Mouse (Mus musculus) urinary bladder, postnatal 36 days (tissue): ENCODE results near the gene Vti1a.
A peak's percentile ranks its signal among the peaks of the same experiment; 100 is the strongest.

Experiments
- DNase-seq, 2 experiments: peaks; one replicate each; pipeline ENCODE4 v3.0.0; 2022; ENCODE audit warnings: low spot score in 2 of 2, mixed read lengths in 1 of 2

The Vti1a gene

DNA sequence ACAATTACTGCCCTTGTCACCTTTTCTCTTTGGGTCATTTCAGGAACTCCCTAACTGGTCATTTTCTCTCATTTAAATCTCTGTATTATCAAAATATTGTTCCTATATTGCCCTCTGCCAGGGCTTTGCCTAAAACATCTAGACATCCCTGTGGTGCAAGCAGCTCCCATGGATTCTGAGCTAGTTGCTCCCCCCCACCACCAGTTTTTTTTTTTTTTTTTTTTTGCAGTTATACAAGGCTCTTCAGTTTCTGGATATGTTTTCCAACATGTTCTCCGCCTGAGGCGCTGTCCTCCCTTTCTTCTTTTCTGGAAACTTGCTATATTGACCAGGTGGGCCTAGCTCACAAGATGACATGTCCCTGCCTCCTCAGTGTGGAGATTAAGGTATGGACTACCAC lies 2.4 kb upstream of the Vti1a start:
- no peak for DNase-seq

DNA sequence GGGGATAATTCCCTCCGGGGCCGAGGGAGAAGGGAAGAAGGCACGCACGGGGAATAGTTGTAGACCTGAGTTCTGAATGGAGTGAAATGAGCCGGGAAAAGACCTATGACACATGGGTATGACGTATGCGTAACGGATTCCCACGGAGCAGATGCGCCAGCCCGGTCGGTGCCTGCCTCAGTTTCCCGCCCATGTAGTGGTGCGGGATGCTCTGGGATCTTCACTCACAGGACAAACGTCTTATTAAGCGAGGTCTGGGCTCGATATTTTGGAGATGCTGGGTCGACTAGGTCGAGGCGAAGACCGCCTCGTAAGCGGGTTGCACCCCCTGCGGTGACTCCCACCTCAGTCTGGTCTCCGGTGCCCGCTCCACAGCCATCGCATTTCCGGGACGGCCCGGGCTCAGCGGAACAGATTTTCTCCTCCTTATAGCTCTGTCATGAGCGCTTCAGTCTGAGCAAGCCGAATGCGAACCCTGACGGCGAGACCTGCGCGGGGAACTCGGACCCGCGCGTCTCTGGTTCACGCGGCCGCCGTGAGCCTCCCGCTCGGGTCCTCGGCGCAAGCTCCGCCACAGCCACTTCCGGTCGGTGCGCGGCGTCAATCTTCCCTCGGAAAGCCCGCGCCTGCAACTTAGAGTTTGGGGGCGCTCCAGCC lies 515 bp upstream of the Vti1a start, which contains the start of gene Zdhhc6:
Zdhhc6 (minus strand) TSS at position 581 of the 657 bp plus-strand sequence.
- peak; percentile 76 to 79 for DNase-seq

DNA sequence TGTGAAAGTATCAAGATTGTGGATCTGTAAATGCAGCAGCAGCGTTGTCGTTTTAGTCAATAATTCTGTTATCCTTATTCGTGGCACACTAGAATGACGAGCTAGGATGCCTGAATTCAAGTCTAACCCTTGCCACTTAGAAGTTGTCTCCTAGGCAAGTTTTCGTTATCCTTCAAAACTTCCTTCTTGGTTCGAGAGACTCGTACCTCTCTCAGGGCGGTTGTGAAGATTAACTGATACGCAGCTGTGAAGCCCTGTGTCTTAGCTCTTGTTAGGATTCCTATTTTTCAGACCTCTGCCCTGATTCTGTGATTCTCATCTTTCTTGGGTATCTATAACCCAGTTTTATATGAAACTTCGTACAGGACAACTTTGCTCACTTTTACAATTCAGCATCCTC lies 806 bp downstream of the Vti1a start:
- DNase-seq: no peak

DNA sequence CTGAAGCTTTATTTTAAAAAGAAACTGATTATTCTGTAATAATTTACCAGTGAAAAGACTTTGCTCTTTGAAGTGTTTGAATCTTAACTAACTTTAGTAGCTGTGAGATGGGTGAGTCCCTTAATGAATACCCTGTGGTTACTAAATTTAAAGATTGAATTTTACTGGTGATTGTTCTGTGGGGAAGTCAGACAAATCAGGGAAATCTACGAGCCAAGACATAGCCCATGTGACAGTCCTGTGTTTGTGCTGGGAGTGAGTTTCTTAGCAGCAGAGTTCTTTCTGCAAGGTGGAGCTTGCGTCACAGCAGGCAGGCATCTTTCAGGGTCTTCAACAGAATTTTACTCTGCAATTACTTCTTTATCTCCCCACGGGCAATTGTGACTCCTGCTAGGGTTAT lies 2.9 kb downstream of the Vti1a start:
- no peak for DNase-seq

DNA sequence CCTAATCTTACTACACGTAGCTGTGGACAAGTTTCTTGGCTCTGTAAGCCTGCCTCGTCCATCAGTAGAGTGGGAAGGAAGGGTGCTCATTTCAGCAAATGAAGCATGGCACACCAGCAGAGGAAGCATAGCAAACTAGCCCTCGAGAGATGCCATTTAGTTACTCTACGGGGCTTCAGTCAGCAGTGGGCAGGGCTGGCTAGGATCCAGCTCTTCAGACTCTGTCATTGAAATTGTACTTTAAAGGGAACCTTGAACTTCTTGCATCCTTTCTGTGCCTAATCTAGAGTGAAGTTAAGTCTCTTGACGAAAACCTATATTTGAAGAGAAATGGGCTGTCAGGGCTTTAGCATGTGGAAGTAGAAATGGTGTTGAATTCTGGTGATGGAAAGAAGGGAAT lies 3.4 kb downstream of the Vti1a start:
- DNase-seq: no peak

DNA sequence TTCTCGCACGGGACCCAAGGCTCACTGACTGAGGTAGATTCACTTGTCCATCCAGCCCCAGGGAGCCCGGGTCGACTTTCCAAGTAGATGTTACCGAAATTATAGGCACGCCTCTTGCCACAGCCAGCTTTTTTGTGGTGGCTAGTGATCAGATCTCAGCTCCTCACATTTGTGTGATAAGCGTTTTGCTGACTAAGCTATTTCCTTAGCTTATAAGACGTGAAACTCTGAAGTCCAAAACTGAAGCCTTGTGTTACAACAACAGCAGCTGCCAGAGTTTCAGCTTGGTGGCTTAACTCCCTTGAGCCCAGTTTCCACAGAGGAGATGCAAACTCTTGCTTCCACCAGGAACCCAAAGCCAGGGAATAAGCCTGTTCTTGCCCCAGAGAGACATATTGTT lies 6.5 kb downstream of the Vti1a start:
- DNase-seq: no peak

DNA sequence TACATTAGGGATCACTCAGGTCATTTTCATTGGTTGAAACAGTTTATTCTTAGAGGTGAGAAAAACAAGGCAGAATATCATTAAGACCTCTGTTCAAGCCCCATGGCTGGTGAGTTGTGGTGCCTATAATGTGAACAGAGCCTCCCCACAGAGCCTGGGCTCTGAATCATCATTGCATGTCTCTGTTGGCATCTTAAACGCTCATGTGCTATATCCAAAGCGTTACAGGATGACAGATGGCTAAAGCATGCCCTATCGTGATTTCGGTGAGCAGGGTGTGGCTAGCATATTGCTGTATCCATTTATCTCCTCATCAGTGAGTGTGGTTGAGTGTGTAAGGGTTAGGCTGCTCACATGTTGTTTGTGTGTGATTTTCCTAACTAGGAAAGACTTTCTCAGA lies 11.4 kb downstream of the Vti1a start:
- DNase-seq: no peak

DNA sequence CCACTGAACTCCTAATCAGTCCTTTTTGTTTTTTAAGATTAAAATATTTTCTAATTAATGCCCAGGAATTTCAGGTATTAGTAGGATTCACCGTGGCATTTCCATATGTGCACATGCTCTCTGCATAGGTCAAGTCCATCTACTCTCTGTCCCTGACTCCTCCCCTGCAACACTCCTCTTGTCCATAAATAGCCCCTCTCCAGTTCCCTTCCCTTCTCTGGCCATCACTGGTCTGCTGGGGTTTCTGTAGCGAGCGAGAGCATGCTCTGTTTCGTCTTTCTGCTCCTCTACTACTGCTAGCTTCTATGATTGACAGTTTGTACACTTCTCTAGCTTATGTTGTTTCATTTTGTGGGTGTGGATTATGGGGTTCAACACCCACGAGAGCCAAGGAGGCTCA lies 15.7 kb downstream of the Vti1a start:
- DNase-seq: no peak

DNA sequence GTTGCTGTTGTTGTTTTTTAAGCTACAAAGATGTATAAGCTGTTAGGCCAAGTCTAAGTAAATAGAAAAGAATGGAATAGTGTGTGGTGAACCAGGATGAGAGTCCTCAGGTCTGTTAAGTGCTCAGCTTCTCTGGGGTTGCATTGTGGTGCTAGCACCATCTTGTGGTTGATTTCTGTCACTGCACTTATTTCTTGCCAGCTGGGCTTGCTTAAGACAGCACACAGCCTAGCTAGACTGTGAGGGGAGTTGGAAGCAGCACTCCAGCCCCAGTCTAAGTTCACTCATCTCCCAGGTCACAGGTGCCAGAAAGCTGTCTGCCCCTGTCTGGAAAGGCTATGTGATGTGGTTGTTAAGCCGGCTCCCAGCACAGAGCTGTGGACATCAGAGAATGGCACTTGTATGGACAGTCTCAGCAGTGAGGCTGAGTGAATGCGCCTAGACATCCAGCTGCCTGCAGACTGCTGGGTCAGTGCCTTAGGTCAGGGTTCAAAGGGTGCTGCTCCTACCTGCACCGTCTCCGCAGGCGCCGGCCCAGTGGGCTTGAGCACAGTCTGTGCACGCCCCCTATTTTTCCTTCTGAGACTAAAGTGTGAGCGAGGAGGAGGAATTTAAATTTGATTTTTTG lies 16.7 kb downstream of the Vti1a start:
- peak; percentile 52 to 58 for DNase-seq

DNA sequence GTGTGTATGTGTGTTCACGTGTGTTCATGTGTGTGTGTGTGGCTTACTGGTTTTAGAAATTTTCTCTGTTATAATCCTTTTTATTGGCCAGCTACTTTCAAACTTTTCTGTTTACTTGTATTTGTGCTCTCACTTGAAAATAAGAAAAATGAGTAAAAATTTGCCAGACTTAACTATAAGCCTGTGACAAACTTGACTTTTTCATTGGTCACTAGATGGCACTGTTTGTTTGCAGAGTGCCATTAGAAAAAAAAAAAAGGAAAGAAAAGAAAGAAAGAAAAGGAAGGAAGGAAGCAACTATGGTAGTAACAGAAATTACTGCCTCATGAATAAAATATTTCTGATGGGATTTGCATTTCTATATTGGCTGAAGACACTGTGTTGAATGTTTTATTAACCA lies 19.8 kb downstream of the Vti1a start:
- DNase-seq: no peak

DNA sequence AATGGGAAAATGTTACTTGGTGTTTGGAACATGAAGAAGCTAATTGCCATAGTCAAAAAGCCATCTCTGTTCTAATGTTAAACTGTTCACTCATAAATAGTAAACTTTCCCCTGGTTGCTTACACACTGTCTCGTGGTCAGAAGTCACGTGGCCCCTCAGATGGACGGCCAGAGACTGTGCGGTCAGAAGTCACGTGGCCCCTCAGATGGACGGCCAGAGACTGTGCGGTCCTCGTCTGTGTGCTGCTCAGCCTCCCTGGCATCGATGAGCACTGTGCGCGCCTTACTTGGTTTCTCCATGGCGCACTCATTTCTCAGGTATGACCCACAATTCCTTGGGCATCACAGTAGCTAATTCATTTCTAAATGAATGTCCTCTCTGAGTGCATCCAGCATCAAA lies 20.3 kb downstream of the Vti1a start:
- no peak for DNase-seq

DNA sequence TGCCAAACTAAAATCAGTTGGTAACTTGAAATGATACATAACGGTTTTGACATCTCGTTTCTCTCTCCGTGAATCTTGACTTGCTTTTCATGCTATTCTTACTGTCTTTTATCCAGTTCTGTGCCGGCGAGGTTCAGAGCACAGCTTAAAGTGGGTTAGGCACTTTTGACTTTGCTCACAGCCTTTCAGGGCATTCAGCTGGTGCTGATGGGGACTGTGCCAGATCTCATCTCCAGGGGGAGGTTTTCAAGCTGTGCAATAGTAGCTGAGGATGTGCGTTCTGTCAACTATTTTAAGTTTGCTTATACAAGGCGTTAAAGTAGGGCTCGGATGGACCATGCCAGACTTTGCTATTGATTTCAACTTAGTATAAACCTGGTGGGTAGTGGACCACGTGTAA lies 21.0 kb downstream of the Vti1a start:
- no peak for DNase-seq

DNA sequence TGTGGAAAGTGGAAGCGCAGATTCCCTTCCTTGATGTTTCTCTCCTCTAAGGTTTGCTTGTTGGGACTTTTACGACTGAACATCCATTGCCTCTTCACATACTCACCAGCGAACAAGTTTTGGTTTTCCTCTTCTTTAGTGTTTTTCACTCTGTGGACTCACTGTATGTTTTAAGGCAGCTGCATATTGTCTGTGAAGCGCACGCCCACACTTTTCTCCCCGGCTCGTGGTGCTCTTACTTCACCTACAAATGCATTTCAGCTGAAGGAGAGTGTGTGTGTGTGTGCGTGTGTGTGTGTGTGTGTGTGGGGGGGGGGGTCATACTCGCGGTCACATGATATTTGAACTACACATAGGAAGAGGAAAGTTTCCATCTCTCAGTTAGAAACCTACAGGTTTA lies 21.6 kb downstream of the Vti1a start:
- DNase-seq: no peak

DNA sequence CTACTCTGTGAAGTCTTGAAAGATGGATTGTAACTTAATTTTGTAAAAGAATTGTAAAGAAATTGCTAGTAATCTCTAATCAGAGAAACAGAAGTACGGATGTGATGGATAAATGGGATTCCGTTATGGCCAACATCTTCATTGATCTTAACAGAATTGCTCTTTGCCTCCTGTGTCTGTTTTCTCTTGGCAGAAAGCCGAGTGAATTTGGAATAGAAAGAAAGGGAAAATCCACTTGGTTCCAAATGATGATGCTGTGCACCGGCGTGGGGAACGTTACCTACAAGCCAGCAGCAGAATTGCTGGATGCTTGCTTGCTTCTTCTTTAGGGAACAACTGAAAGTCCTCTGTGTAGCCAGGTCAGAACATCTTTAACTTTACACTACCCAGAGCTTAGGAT lies 24.4 kb downstream of the Vti1a start:
- no peak for DNase-seq

DNA sequence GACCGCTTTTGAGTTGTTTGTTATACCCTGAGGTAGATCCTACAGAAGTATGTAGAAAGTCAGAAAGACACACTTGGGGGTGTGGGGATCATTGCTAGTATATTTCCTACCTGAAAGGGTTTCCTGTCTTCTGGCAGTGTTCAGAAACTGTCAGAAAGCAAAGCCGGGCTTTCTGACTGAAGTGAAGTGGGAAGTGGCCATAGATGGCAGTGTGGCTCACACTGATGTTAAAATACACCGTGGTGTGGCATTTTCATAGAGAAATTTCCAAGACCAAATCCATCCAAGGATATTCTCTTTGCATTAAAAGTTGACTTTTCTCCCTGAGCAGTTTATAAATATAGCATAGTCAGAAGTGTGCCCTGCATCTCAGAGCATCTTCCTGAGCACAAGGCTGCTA lies 25.3 kb downstream of the Vti1a start:
- no peak for DNase-seq

DNA sequence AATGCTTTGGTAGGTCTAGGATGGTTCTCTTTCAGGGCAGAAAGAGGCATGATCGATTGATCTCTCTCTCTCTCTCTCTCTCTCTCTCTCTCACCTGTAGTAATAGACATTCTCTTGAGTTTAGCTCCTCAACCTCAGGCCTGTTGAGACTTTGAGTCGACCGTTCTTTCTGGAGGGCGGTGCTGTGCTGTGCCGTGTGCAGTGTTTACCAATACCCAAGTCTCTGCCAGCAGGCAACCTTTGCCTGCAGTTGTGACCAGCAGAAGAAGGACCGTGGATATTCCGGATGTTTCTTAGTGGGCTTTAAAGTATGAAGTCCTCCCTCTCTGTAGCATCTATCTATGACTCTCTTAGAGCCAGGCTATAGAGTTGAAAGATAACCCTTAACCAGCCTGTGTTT lies 26.3 kb downstream of the Vti1a start:
- DNase-seq: peak in 1 of 2 experiments; percentile 18

DNA sequence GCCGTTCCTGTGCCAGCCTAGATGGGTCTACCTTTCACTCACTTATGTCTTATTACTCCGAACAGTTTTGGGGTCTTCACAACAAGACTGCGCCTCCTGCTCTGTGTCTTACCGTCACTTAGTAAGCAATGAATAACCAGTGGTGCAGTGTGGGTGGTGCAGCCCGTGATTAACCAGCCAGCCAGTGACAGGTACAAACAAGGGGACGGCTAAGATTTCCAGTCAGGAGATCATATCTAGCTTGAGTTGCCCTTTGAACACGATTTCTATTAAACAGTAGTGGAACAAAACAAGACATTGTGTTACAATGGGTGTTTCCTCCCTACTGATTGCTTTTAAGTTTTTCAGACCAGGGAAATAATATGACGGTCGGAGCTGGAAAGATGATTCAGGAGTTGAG lies 27.2 kb downstream of the Vti1a start:
- DNase-seq: peak in 1 of 2 experiments; percentile 19

DNA sequence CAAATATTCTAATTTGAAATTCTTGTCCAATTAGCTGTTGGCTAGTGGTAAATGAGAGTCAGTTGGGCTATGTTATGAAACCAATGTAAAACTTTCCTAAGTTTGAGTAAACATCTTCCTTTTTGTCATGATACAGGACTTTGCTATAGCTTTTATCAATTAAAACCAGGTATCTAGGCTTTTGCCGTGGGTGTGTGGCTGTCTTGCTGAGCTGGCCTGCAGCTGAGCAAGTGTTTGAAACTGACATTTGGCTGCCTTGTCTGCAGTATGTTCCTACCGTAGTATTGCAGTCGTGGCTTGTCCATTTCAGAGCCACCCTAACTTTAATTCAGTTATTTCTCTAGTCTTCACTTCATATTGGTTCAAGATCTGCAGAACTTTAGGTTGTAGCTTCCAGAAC lies 32.1 kb downstream of the Vti1a start:
- no peak for DNase-seq

DNA sequence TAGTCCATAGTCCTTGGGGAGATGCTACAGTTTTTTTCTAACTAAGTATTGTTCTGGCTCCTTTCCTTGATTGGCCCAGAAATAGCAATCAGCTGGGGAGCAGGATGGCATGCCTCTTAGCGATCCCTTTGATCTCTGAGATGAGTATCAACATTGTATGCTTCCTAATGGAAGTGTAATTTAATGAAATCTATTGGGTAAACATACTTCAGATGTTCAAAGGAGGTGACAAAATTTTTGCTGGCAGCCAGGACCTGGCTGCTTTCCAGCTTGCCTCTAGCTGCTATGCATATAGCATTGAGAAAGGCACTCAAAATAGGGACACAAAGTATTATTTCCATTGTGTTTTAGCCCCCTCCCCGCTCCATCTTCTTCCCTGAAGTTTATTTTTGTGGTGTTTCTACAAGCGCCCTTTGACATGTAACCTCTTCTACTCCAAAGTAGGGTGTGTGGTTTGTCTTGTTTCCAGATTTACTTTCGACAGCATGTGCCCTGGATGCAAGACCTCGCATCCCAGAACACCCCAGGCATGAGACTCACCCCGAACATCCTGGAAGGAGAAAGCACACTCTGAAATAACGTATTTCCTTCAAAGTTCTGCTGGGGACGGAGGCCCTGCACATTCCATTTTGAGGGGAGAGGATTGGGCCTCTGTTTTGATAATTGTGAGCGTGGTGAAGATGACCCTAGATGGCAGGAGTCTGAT lies 34.7 kb downstream of the Vti1a start:
- DNase-seq: no peak

DNA sequence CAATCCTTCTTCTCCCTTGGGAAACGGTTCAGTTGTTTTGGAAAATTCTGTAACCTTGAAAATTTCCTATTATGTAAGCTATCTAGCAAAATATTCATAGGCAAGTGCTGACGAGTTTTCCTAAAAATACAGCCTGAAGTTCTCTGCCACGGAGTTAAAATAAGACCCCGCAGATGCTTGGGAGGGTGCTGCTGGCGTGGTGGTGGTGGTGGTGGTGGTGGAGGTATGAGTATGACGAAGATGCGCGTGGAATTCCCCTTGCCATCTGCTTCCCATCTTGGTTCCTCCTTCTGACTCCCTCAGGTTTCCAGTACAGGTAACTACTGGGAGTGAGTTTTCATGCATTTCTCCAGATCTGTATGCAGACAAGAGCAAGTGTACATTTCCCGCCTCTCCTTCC lies 46.5 kb downstream of the Vti1a start:
- no peak for DNase-seq

DNA sequence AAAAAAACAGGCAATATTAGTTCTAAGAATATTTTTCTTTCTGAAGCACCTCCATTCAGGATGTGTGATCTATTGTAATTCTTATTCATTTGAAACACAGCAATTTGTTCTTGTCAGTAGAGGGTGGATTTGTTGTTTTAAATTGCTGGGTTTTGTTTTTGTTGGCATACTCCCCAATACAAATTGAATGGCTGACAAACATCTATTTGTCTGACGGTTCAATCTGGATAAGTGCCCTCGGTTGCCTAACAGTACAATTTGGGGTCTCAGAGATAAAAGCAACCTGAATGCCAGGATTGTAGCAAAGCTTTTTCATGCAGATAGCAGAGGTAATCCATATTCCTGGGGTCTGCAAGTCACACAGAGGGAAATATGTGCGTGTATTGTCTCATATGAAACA lies 53.6 kb downstream of the Vti1a start:
- no peak for DNase-seq

DNA sequence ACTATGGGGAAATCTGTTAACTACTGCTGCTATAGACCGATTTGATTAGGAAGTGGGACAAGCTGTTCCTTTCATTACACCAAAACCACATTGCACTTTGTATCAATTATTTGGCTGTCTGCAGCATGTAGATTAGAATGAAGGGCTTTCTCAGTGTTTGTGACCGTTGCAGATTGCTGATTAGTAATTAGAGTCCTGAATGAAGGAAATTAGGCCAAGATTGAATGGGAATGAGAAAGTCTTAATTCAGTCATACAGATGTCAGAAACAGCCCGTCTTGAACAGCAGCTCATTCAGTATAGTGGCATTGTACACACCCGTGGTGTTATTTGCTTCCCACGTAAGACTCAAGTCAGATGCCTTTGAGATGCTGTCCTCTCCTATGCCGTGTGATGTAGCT lies 60.2 kb downstream of the Vti1a start:
- DNase-seq: no peak

DNA sequence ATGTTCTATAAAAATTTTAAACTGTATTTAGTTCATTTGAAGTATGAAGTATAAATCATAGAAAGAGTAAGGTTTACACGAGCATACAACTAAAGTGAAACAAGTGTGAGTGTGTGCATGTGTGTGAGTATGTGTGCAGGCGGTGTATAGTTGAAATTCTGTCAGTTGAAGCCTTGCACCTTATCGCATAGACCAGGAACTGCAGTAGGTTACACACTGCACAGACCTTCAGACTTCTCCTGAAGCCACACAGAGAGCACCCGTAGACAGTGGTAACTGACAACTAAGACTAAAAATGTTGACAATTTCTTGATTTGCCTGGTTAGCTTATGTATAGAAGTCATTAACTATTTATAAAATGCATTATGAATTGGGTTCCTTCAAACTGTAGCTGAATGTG lies 61.4 kb downstream of the Vti1a start:
- no peak for DNase-seq
